Mouse (Mus musculus) C2C12 (cell line): ENCODE results near the gene Pgls.

ENCODE experiments used
- CTCF ChIP-seq: IDR thresholded peaks from one replicate; pipeline ENCODE4 v1.5.1; 2011; ENCODE audit not compliant: control insufficient read depth, insufficient read depth, insufficient read length
- MAX ChIP-seq: IDR thresholded peaks from one replicate; pipeline ENCODE4 v1.6.1; 2011; ENCODE audit warnings: mild to moderate bottlenecking, control low read depth
- MYOD1 ChIP-seq: IDR thresholded peaks from one replicate; pipeline ENCODE4 v1.6.1; 2011; ENCODE audit warnings: low read depth; ENCODE audit not compliant: control insufficient read depth, insufficient read length

DNA sequence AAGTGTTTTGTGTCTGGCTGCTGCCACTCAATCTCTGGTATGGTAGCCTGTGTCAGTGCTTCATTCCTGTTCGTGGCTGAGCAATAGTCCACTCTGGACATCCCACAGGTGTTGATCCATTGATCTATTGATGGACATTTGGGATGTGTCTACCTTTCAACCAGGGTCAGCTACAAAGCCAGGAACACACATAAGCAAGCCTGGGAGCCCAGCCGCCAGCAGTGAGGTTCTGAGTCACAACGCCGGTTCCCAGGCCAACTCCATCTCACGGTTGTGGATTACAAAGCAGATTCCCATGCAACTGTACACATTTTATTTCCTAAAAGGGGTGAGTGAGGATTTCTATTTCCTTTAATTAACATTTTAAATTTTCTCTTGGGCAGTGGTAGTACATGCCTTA lies 31.2 kb upstream of the Pgls start:
- no peak for TF ChIP-seq CTCF
- no peak for TF ChIP-seq MYOD1
- TF ChIP-seq MAX = no peak
